Mouse (Mus musculus): Measurements from ENCODE around the gene Olfr763.

DNA sequence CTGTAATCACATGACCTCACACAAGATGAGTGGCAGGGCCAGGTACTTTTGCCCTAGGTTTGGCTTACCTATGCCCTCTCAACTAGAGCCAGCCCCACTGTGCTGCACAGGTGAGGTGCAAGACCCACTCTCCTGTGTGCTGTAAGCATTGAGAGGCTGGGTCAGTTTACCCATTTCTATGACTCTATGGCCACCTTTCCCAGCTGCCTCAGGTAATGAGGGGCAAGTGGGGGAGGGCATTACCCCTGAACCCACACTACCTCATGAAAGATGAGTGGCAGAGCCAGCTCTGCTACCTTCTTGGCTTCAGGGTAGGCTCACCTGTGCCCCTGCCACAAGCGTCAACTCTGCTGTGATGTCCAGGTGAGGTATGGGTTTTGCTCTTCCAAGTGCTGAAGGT is 14.8 kb upstream of the Olfr763 start:
- TF ChIP-seq ZNF384 (IDR thresholded peaks at IDR 0.05; ENCODE audit: low read depth, low read length) (no peak), CHD2 (IDR thresholded peaks at IDR 0.05; ENCODE audit: low read depth, low read length) (no peak), ZC3H11A (IDR thresholded peaks at IDR 0.05; ENCODE audit: borderline replicate concordance, low read depth, low read length) (no peak), HCFC1 (IDR thresholded peaks at IDR 0.05; ENCODE audit: borderline replicate concordance, insufficient read depth, low read length) (no peak), MAFK (IDR thresholded peaks at IDR 0.05; ENCODE audit: insufficient read depth, low read depth, low read length) (no peak)
